Mouse (Mus musculus): Measurements from ENCODE around the gene Serinc1. TPM values are rescaled to one million over a fixed set of nuclear protein-coding genes. Genes with fewer than 3 reads are reported as not detected.

The Serinc1 gene
- polyA plus RNA-seq (2014; fragmentation: Nextera tagmentation; extraction: Ambion mirVana) = 528 and 541 TPM in 2 replicates

- peak within 1 kb of the TSS; percentile 98 for H3K27ac ChIP-seq (ENCODE audit: low read depth, low read length)
- no peaks in the 10 kb centered on the region for H3K9me3 ChIP-seq (ENCODE audit: control insufficient read depth, low read length)
- ATAC-seq (ENCODE audit: low read depth) = peak; percentile 99
- H3K4me2 ChIP-seq (ENCODE audit: low read depth, low read length) = peak within 1 kb of the TSS; percentile 49
- H3K9ac ChIP-seq (replicated peaks; ENCODE audit: low read depth, low read length) = peak within 1 kb of the TSS; percentile 97
- H3K27me3 ChIP-seq (ENCODE audit: control insufficient read depth, insufficient read depth, low read length) = no peaks in the 10 kb centered on the region
- H3K36me3 ChIP-seq (ENCODE audit: control insufficient read depth, insufficient read depth, low read length) = no peaks in the 10 kb centered on the region; the same call in 1 of the 2 replicates
- peaks cover 26% of the 10 kb centered on the region for H3K4me1 ChIP-seq (ENCODE audit: control insufficient read depth, insufficient read depth, low read length)
- peak within 1 kb of the TSS; percentile 88 for H3K4me3 ChIP-seq (ENCODE audit: low read depth, low read length)
- WGBS = 12% methylated on average over 49 of the region's 49 CpGs
Measured at GRCm38 (mm10) chr10:57532218-57533101, at the start of gene Serinc1. Serinc1 (minus strand) TSS chr10:57532530.

DNA sequence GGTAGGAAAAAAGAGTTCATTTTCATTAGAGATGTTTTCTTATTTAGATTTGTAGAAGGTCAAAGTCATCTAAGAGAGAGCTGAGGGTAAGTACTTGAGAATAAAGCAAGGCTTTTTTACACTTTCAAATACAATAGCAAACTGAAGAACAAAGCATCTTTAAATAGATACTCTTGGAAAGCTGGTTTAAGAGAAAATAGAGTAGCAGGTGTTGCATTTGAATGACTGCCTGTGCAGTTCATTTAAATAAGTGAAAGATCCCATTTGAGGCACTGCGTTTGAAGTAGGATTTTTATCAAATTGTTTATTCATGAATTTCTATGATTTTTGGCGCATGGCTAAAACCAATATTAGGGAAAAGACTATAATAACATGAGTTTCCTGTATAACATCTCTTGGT lies 44.4 kb upstream of the Serinc1 start:
- Histone ChIP-seq H3K27me3 (ENCODE audit: control insufficient read depth, insufficient read depth, low read length) (no peaks in the 10 kb centered on the region), H3K4me2 (ENCODE audit: low read depth, low read length) (no peak overlapping the region), H3K4me3 (ENCODE audit: low read depth, low read length) (no peak overlapping the region), H3K36me3 (ENCODE audit: control insufficient read depth, insufficient read depth, low read length) (no peaks in the 10 kb centered on the region), H3K4me1 (ENCODE audit: control insufficient read depth, insufficient read depth, low read length) (no peaks in the 10 kb centered on the region), H3K9me3 (ENCODE audit: control insufficient read depth, low read length) (no peaks in the 10 kb centered on the region), H3K9ac (replicated peaks; ENCODE audit: low read depth, low read length) (no peak overlapping the region), H3K27ac (ENCODE audit: low read depth, low read length) (no peak overlapping the region)
- 66% methylated on average over 2 of the region's 2 CpGs for WGBS
- ATAC-seq (ENCODE audit: low read depth) = no peak

- Histone ChIP-seq H3K4me2 (ENCODE audit: low read depth, low read length) (no peak overlapping the region), H3K36me3 (ENCODE audit: control insufficient read depth, insufficient read depth, low read length) (no peaks in the 10 kb centered on the region), H3K9ac (replicated peaks; ENCODE audit: low read depth, low read length) (no peak overlapping the region), H3K4me1 (ENCODE audit: control insufficient read depth, insufficient read depth, low read length) (no peaks in the 10 kb centered on the region), H3K27ac (ENCODE audit: low read depth, low read length) (no peak overlapping the region), H3K4me3 (ENCODE audit: low read depth, low read length) (no peak overlapping the region), H3K9me3 (ENCODE audit: control insufficient read depth, low read length) (no peaks in the 10 kb centered on the region), H3K27me3 (ENCODE audit: control insufficient read depth, insufficient read depth, low read length) (no peaks in the 10 kb centered on the region)
- WGBS = 16% methylated on average over 4 of the region's 4 CpGs
- ATAC-seq (ENCODE audit: low read depth) = 0 out of 2 replicates have a peak, but pooled peaks have one; percentile 22
Measured at GRCm38 (mm10) chr10:57572130-57572529, 39.8 kb upstream of the Serinc1 start.

- 35% methylated on average over 8 of the region's 8 CpGs for WGBS
- no peak overlapping the region for H3K9ac ChIP-seq (replicated peaks; ENCODE audit: low read depth, low read length)
- no peak overlapping the region for H3K4me2 ChIP-seq (ENCODE audit: low read depth, low read length)
- H3K9me3 ChIP-seq (ENCODE audit: control insufficient read depth, low read length) = no peaks in the 10 kb centered on the region
- H3K36me3 ChIP-seq (ENCODE audit: control insufficient read depth, insufficient read depth, low read length) = no peaks in the 10 kb centered on the region
- H3K27me3 ChIP-seq (ENCODE audit: control insufficient read depth, insufficient read depth, low read length) = no peaks in the 10 kb centered on the region
- no peaks in the 10 kb centered on the region for H3K4me1 ChIP-seq (ENCODE audit: control insufficient read depth, insufficient read depth, low read length)
- H3K27ac ChIP-seq (ENCODE audit: low read depth, low read length) = no peak overlapping the region
- H3K4me3 ChIP-seq (ENCODE audit: low read depth, low read length) = no peak overlapping the region
- ATAC-seq (ENCODE audit: low read depth) = no peak
Measured at GRCm38 (mm10) chr10:57571211-57571730, 38.9 kb upstream of the Serinc1 start.

DNA sequence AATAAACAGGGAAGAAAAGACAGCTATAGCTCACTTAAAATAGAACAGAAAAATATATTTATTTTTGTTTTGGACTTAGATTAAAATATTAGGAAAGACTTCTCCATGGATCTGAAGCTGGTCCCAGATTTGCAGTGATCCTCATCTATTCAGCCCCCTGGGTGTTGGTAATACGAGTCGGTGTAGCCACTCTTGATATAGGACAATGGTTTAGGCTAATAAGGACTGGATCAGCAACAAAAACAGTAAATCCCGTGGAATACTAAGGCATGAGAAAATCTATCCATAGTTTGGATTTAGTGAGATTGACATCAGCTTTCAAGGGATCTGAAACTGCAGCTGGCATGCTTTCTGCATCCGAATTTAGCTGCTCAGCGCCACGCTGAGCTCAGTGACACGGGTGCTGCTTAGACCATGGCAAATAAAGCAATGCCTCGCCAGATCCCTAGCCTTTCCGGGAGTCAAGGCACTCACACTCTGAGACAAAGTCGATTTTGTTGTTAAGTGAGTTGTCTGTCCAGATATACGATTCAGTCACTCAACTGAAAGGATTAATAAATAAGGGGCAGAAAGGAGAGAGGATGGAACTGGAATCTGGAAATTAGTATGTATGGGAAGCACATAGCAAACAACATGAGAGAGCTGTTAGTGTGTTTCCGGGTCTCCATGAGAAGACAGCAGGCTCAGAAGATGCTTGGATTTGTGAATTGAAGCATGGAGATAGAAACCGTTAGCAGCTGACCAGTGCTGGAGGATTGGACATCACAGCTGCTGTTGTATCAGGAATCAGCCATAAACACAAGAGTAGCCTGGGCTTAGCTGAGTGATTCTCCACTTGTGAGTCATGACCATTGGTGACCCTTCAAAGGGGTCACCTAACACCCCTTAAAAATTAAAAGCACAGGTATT lies 36.9 kb upstream of the Serinc1 start:
- no peak overlapping the region for H3K27ac ChIP-seq (ENCODE audit: low read depth, low read length)
- no peak overlapping the region for H3K4me3 ChIP-seq (ENCODE audit: low read depth, low read length)
- H3K9ac ChIP-seq (replicated peaks; ENCODE audit: low read depth, low read length) = no peak overlapping the region; the same call in 1 of the 2 replicates

DNA sequence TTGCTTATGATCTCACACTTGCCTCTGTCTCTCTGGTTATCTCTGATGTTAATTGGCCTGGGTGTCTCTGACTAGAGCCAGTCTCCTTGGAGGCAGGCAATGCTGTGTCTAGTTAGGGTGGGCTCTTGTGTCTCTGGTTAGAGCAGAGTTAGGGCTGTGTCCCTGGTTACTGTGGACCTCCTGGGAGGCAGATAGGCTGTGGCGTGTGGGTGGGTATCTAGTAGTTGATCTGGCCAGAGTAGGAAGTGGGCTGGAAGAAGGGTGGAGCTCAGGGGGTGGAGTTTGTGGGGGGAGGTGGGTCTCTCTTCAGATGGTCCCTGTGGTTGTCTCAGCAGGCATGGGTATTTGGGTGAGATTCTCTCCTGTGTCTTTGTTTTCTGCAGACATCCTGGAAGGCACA lies 33.9 kb upstream of the Serinc1 start:
- no peak for ATAC-seq (ENCODE audit: low read depth)
- Histone ChIP-seq H3K4me3 (ENCODE audit: low read depth, low read length) (no peak overlapping the region), H3K4me1 (ENCODE audit: control insufficient read depth, insufficient read depth, low read length) (no peaks in the 10 kb centered on the region), H3K9me3 (ENCODE audit: control insufficient read depth, low read length) (no peaks in the 10 kb centered on the region), H3K27me3 (ENCODE audit: control insufficient read depth, insufficient read depth, low read length) (no peaks in the 10 kb centered on the region), H3K36me3 (ENCODE audit: control insufficient read depth, insufficient read depth, low read length) (no peaks in the 10 kb centered on the region), H3K9ac (replicated peaks; ENCODE audit: low read depth, low read length) (no peak overlapping the region), H3K4me2 (ENCODE audit: low read depth, low read length) (no peak overlapping the region), H3K27ac (ENCODE audit: low read depth, low read length) (no peak overlapping the region)
- 61% methylated on average over 1 of the region's 1 CpGs for WGBS

More for the DNA sequence above, 36.9 kb upstream of the Serinc1 start:
- Histone ChIP-seq H3K4me1 (ENCODE audit: control insufficient read depth, insufficient read depth, low read length) (no peaks in the 10 kb centered on the region), H3K27me3 (ENCODE audit: control insufficient read depth, insufficient read depth, low read length) (no peaks in the 10 kb centered on the region), H3K9me3 (ENCODE audit: control insufficient read depth, low read length) (no peaks in the 10 kb centered on the region), H3K4me2 (ENCODE audit: low read depth, low read length) (no peak overlapping the region), H3K36me3 (ENCODE audit: control insufficient read depth, insufficient read depth, low read length) (no peaks in the 10 kb centered on the region)
- 57% methylated on average over 13 of the region's 13 CpGs for WGBS
- peak; percentile 53; the same call in 1 of the 2 replicates for ATAC-seq (ENCODE audit: low read depth)

- no peak overlapping the region for H3K27ac ChIP-seq (ENCODE audit: low read depth, low read length)
- no peaks in the 10 kb centered on the region for H3K27me3 ChIP-seq (ENCODE audit: control insufficient read depth, insufficient read depth, low read length)
- no peaks in the 10 kb centered on the region for H3K36me3 ChIP-seq (ENCODE audit: control insufficient read depth, insufficient read depth, low read length)
- no peaks in the 10 kb centered on the region for H3K9me3 ChIP-seq (ENCODE audit: control insufficient read depth, low read length)
- H3K4me2 ChIP-seq (ENCODE audit: low read depth, low read length) = no peak overlapping the region
- WGBS = 84% methylated on average over 5 of the region's 5 CpGs
- H3K4me3 ChIP-seq (ENCODE audit: low read depth, low read length) = no peak overlapping the region
- no peak for ATAC-seq (ENCODE audit: low read depth)
- H3K9ac ChIP-seq (replicated peaks; ENCODE audit: low read depth, low read length) = no peak overlapping the region
- H3K4me1 ChIP-seq (ENCODE audit: control insufficient read depth, insufficient read depth, low read length) = no peaks in the 10 kb centered on the region
Measured at GRCm38 (mm10) chr10:57557597-57557996, 25.3 kb upstream of the Serinc1 start.

- no peak overlapping the region for H3K9ac ChIP-seq (replicated peaks; ENCODE audit: low read depth, low read length)
- no peak overlapping the region for H3K27ac ChIP-seq (ENCODE audit: low read depth, low read length)
- H3K4me1 ChIP-seq (ENCODE audit: control insufficient read depth, insufficient read depth, low read length) = no peaks in the 10 kb centered on the region
- no peak overlapping the region for H3K4me3 ChIP-seq (ENCODE audit: low read depth, low read length)
- 94% methylated on average over 1 of the region's 1 CpGs for WGBS
- H3K9me3 ChIP-seq (ENCODE audit: control insufficient read depth, low read length) = no peaks in the 10 kb centered on the region
- ATAC-seq (ENCODE audit: low read depth) = no peak
- no peak overlapping the region for H3K4me2 ChIP-seq (ENCODE audit: low read depth, low read length)
- no peaks in the 10 kb centered on the region for H3K36me3 ChIP-seq (ENCODE audit: control insufficient read depth, insufficient read depth, low read length)
- H3K27me3 ChIP-seq (ENCODE audit: control insufficient read depth, insufficient read depth, low read length) = no peaks in the 10 kb centered on the region
Measured at GRCm38 (mm10) chr10:57553719-57554118, 21.4 kb upstream of the Serinc1 start.

All from neural tube, embryonic 14.5 days (tissue).